Mouse (Mus musculus) midbrain, embryonic 13.5 days (tissue): Measurements from ENCODE around the gene Ints1. TPM values are rescaled to one million over a fixed set of nuclear protein-coding genes. Genes with fewer than 3 reads are reported as not detected.

Experiments used
- ATAC-seq: fragments of 200-750 bp; cut with Nextera tagmentation; 2 replicates; pipeline ENCODE4 v1.8.0; 2017; ENCODE audit warnings: mild to moderate bottlenecking, moderate TSS enrichment, moderate library complexity
- H3K27ac ChIP-seq: fragments of 300-500 bp; sonication (generic); 2 replicates; pipeline ENCODE4 v1.5.1; 2015; ENCODE audit warnings: inconsistent platforms, mild to moderate bottlenecking, moderate library complexity
- H3K27me3 ChIP-seq: fragments of 300-500 bp; sonication (generic); 2 replicates; pipeline ENCODE4 v1.6.1; 2015; ENCODE audit warnings: mild to moderate bottlenecking, inconsistent platforms
- H3K36me3 ChIP-seq: fragments of 300-500 bp; sonication (generic); 2 replicates; pipeline ENCODE4 v1.6.1; 2015; ENCODE audit warnings: mild to moderate bottlenecking, inconsistent platforms
- H3K4me1 ChIP-seq: fragments of 300-500 bp; sonication (generic); replicated peaks from 2 replicates; pipeline ENCODE4 v1.6.1; 2015; ENCODE audit warnings: inconsistent platforms
- H3K4me2 ChIP-seq: fragments of 300-500 bp; sonication (generic); replicated peaks from 2 replicates; pipeline ENCODE4 v1.6.1; 2015; ENCODE audit warnings: moderate library complexity, mild to moderate bottlenecking, inconsistent platforms
- H3K4me3 ChIP-seq: fragments of 300-500 bp; sonication (generic); replicated peaks from 2 replicates; pipeline ENCODE4 v1.5.1; 2015; ENCODE audit warnings: mild to moderate bottlenecking, inconsistent platforms
- H3K9ac ChIP-seq: fragments of 300-500 bp; sonication (generic); replicated peaks from 2 replicates; pipeline ENCODE4 v1.6.1; 2015; ENCODE audit warnings: mild to moderate bottlenecking, inconsistent platforms
- H3K9me3 ChIP-seq: fragments of 300-500 bp; sonication (generic); 2 replicates; pipeline ENCODE4 v1.6.1; 2016; ENCODE audit warnings: mild to moderate bottlenecking, inconsistent platforms
- WGBS: fragments of 180-500 bp; shearing (Covaris S2); methylation state at CpG from one replicate; pipeline ENCODE4 v1.1.7; 2015; 5-methylcytosine and 5-hydroxymethylcytosine counted together
- polyA plus RNA-seq: library from polyadenylated mRNA; unstranded; fragments of >200 nt; fragmentation: Nextera tagmentation; extraction: Ambion mirVana; gene quantifications from 2 replicates; pipeline ENCODE4 v1.2.1, GENCODE M21; 2015

The Ints1 gene
- polyA plus RNA-seq, 1 experiment from 2014 or later: 28.9 TPM

DNA sequence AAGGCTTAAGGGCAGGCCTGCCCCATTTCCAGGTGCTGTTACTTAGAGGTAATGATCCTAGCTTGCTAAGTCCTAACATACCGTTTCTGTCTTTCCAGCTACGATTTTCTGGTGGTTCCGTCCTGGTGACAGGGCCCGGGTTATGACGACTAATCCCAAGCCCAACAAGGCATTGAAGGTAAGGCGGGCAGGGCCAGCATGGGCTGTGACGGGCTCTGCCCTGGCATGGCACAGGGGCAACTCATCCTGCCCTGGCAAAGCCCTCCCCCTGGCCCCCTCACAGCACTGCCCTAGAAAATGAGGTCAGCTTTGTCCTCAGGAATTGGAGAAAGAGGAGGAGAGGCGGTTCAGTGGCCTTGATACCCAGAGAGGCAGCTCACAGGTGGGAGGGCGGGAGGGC lies 23.6 kb upstream of the Ints1 start:
- Histone ChIP-seq H3K4me1 (peaks cover 57% of the 10 kb centered on the region), H3K4me2 (peak overlapping the region; percentile 73), H3K27ac (peak overlapping the region; percentile 97), H3K4me3 (no peak overlapping the region), H3K36me3 (peaks cover 27% of the 10 kb centered on the region), H3K27me3 (peaks cover 10% of the 10 kb centered on the region; the same call in 1 of the 2 replicates), H3K9me3 (no peaks in the 10 kb centered on the region), H3K9ac (0 out of 2 replicates have a peak overlapping the region, but pooled peaks have one; percentile 19)
- 92% methylated on average over 9 of the region's 9 CpGs for whole genome bisulfite sequencing
- ATAC-seq: no peak

DNA sequence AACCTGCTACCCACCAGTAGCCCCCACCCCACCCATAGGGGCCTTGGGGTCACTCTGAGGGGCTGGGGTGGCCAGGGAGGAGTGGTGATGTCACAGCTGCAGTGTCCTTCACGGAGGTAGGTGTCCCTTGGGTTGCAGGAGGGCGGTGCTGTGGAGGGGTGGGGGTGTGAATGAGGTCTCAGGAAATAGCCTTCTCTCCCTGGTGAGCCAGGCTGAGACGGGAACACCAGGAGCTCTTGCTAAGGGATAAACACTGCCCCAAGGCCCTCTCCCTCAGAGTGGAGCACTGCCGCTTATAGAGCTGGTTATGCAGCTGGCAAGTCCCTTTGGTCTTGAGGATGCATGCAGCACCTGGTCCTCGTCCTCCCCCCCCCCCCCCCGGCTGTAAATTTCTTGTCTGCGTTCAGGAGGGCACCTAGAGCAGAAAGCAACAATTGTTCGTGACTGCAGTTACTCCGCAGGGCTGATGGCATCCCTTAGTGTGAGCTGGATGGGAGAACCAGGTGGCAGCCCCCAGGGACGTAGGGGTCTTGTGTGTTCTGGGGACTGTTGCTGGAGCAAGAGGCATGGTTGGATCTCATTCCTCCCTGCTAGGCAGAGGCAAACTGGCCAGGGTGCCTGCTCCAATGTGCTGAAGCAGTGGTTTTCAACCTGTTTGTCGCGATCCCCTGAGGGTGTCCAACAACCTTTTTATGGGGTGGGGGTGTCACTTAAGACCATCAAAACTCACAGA lies 22.9 kb upstream of the Ints1 start:
- peaks cover 51% of the 10 kb centered on the region for H3K4me1 ChIP-seq
- peak; percentile 61 for ATAC-seq
- 38% methylated on average over 11 of the region's 12 CpGs for WGBS

DNA sequence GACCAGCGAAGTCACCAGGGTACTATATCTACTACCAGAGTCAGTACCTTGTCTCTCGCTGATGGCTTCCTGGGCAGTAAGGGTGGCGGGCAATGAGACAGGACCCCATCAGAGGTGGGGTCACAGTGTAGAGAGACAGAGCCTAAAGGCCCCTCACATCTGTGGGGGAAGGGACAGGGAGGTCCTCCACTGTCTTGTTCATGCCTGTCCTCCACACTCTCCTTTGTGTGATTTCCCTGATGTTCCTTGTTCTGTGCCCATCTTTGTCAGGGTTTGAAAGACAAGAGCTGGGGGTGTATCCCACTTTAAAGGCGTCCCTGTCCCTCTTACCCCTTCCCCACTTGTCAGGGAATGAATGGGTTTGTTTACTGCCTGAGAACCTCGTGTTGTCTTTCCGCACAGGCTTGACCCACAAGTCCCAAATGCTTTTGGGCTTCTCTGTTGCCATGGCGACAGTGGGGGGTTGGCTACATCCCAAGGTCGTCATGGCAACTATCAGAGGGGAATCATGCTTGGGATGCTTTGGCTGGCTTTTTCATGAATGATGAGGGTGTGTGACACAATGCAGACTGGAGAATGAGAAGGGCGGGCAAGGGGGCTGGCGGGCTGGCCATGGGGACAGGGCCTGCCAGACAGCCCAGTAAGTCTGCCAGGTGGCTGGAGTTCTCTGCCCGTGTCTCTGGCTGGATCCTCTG lies 22.1 kb upstream of the Ints1 start:
- peak; percentile 91 for ATAC-seq
- H3K4me3 ChIP-seq: peak overlapping the region; percentile 42
- no peaks in the 10 kb centered on the region for H3K9me3 ChIP-seq
- H3K27ac ChIP-seq: peak overlapping the region; percentile 97
- peaks cover 18% of the 10 kb centered on the region for H3K27me3 ChIP-seq
- H3K36me3 ChIP-seq: peaks cover 27% of the 10 kb centered on the region
- 16% methylated on average over 11 of the region's 11 CpGs for WGBS
- H3K4me1 ChIP-seq: peaks cover 54% of the 10 kb centered on the region
- H3K9ac ChIP-seq: peak overlapping the region; percentile 67
- peak overlapping the region; percentile 73 for H3K4me2 ChIP-seq

More for the DNA sequence above, 22.9 kb upstream of the Ints1 start:
- Histone ChIP-seq H3K9ac (peak overlapping the region; percentile 67), H3K27me3 (peaks cover 11% of the 10 kb centered on the region; the same call in 1 of the 2 replicates), H3K27ac (peak overlapping the region; percentile 97), H3K36me3 (peaks cover 27% of the 10 kb centered on the region), H3K9me3 (no peaks in the 10 kb centered on the region), H3K4me3 (peak overlapping the region; percentile 42), H3K4me2 (peak overlapping the region; percentile 73)

DNA sequence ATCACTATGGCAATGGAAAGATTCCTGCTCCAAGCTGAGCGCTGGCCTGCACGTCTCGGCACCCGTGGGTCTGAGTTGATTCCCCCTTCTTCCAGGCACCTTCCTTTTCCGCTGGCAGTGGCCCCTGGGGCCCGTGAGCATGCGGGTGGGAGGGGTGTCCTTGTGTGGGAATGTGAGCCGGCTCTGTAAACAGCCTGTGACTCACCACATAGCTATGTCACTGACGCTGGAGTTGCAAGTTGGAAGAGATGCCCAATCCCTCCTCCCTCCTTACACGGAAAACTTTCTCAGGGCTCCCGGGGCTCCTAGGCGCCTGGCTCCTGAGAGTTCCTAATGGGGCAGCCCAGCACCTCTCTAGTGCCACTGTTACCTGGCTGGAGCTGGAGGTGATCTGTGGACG lies 21.4 kb upstream of the Ints1 start:
- 24% methylated on average over 13 of the region's 13 CpGs for WGBS

DNA sequence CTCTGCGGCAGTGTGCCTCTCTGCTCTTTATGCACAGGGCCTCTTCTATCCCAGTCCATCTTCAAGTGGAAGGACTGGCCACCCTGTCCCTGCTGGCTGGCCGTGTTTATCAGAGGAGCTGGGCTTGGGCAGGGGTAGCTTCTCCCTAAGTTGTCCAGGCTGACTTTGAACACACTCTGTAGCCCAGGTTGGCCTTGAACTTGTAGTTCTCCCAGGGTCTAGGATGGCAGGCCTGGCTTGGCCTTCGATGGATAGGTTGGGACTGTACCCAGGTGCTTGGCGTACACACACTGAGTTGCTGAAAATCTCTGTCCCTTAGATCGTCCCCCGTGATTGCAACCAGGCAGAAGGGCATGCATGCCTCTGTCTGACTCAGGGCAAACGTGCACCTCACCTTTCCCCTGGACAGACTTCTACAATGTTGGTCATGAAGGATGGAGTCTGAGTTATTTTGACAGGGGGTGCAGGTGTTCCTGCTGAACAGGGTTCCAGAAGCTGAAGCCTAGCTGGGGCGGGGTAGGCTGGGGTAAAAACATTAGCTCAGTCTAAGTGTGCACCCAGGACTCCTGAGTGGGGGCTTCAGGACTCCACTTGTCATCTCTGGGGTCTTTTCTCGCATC lies 20.6 kb upstream of the Ints1 start:
- WGBS: 80% methylated on average over 9 of the region's 9 CpGs
- H3K27ac ChIP-seq: 0 out of 2 replicates have a peak overlapping the region, but pooled peaks have one; percentile 97
- no peak overlapping the region for H3K4me3 ChIP-seq
- no peak overlapping the region for H3K9ac ChIP-seq
- no peak for ATAC-seq
- H3K4me2 ChIP-seq: no peak overlapping the region; the same call in 1 of the 2 replicates
- H3K27me3 ChIP-seq: peaks cover 21% of the 10 kb centered on the region
- peaks cover 18% of the 10 kb centered on the region for H3K36me3 ChIP-seq
- no peaks in the 10 kb centered on the region for H3K9me3 ChIP-seq
- H3K4me1 ChIP-seq: peaks cover 66% of the 10 kb centered on the region

More for the DNA sequence above, 21.4 kb upstream of the Ints1 start:
- no peaks in the 10 kb centered on the region for H3K9me3 ChIP-seq
- peak overlapping the region; percentile 73 for H3K4me2 ChIP-seq
- peak overlapping the region; percentile 4; the same call in 1 of the 2 replicates for H3K4me3 ChIP-seq
- peaks cover 21% of the 10 kb centered on the region for H3K27me3 ChIP-seq
- peaks cover 24% of the 10 kb centered on the region for H3K36me3 ChIP-seq
- peak overlapping the region; percentile 51; the same call in 1 of the 2 replicates for H3K9ac ChIP-seq
- peak overlapping the region; percentile 97 for H3K27ac ChIP-seq
- H3K4me1 ChIP-seq: peaks cover 61% of the 10 kb centered on the region
- peak; percentile 21 for ATAC-seq

DNA sequence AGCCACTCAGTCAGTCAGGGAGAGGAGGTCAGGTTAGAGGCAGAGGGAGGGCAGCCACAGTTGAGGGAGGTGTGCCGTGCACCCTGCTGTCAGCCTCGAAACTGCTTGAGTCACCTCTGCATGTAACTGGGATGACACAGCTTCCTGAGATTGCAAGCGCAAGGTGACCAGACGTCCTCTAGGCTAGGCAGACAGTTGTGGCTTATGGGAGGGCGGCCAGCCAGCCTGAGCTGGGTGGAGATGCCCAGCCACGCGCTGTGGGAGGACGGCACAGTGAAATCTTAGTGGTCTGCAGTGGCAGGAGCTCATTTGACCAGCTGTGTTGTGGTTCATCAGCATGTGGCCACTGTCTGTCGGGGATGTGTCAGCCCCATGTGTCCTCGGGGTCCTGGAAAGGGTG lies 19.5 kb upstream of the Ints1 start:
- Histone ChIP-seq H3K36me3 (peaks cover 6% of the 10 kb centered on the region), H3K9me3 (no peaks in the 10 kb centered on the region), H3K27ac (no peak overlapping the region), H3K27me3 (peaks cover 21% of the 10 kb centered on the region), H3K4me1 (peaks cover 68% of the 10 kb centered on the region), H3K9ac (0 out of 2 replicates have a peak overlapping the region, but pooled peaks have one; percentile 39), H3K4me3 (no peak overlapping the region), H3K4me2 (no peak overlapping the region)
- 72% methylated on average over 10 of the region's 10 CpGs for WGBS
- no peak for ATAC-seq

DNA sequence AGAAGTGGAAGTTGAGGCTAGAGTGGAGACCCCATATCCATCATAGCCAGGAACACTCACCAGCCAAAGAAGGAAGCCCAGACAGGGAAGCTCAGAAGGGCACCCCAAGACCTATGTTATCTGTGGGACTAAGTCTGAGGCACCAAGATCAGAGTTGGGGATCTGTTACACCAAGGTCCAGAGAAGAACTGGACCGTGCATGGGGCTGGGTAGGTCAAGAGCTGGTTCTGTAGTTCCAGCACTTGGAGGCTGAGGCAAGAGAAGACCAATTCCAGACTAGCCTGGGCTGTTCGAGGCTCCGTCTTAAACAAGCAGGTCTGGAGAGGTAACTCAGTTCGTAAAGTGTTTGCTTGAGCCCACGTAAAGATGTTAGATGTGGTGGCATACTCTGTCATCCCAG lies 18.7 kb upstream of the Ints1 start:
- H3K27ac ChIP-seq: no peak overlapping the region
- H3K4me1 ChIP-seq: peaks cover 62% of the 10 kb centered on the region
- peaks cover 25% of the 10 kb centered on the region for H3K27me3 ChIP-seq
- H3K9ac ChIP-seq: no peak overlapping the region
- 92% methylated on average over 5 of the region's 5 CpGs for WGBS
- H3K9me3 ChIP-seq: no peaks in the 10 kb centered on the region
- no peaks in the 10 kb centered on the region for H3K36me3 ChIP-seq
- H3K4me2 ChIP-seq: no peak overlapping the region
- no peak for ATAC-seq
- no peak overlapping the region for H3K4me3 ChIP-seq

DNA sequence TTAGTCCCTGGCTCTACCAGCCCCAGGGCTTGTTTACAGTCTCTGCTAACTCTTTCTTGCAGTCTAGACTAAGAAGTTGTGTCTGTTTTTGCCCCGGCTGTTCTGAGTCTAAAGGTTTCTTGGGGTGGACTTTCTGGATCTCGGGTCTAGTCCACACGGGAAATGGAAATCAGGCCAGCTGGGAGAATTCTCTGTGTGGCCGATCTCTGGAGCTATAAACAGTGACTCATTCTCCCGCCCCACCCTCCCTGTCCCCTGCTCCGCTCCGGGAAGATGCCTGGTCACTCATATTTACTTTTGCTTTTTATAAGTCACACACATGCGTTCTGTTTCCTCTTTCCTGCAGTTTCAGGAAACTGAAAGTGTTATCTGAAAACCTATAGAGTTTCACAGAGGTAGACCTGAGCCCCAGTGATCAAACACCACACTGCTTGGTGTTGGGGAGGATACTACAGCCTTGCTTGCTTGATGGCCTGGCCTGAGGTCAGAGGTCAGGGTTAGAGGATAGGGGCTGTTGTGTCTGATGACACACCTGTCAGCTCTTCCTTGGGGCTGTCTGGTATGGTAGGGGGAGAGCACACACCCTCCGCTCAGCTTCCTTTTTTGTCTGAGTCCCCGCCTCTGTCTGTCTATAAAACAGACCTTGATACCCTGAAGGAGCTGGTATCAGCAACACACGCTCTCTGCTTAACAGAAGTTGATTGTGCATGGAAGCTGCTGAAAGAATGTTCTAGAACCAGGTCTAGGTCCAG lies 18.0 kb upstream of the Ints1 start:
- H3K36me3 ChIP-seq: no peaks in the 10 kb centered on the region
- H3K27me3 ChIP-seq: peaks cover 25% of the 10 kb centered on the region
- no peak overlapping the region for H3K27ac ChIP-seq
- H3K9me3 ChIP-seq: no peaks in the 10 kb centered on the region
- 0 out of 2 replicates have a peak overlapping the region, but pooled peaks have one; percentile 6 for H3K9ac ChIP-seq
- H3K4me1 ChIP-seq: peaks cover 56% of the 10 kb centered on the region
- ATAC-seq: no peak
- H3K4me3 ChIP-seq: no peak overlapping the region
- 74% methylated on average over 11 of the region's 11 CpGs for WGBS
- peak overlapping the region; percentile 5; the same call in 1 of the 2 replicates for H3K4me2 ChIP-seq

DNA sequence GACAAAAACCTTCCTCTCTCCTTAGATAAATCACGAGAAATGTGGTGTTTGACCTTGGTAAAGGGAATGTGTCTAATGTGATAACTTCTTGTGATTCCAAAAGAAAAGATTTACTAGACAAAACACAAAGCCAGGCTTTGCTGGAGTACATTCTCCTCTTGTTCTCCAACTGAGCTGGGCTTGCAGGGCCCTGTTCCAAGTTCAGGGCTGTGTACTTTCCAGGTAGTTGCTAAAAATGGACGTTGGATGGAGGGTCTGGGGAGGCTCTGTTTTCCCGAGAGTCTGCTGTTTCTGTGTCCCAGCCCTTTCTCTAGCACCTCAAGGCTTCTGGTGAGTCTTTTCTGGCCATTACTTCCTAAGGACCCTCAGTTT lies 17.5 kb upstream of the Ints1 start:
- Histone ChIP-seq H3K4me3 (no peak overlapping the region), H3K4me1 (peaks cover 50% of the 10 kb centered on the region)

DNA sequence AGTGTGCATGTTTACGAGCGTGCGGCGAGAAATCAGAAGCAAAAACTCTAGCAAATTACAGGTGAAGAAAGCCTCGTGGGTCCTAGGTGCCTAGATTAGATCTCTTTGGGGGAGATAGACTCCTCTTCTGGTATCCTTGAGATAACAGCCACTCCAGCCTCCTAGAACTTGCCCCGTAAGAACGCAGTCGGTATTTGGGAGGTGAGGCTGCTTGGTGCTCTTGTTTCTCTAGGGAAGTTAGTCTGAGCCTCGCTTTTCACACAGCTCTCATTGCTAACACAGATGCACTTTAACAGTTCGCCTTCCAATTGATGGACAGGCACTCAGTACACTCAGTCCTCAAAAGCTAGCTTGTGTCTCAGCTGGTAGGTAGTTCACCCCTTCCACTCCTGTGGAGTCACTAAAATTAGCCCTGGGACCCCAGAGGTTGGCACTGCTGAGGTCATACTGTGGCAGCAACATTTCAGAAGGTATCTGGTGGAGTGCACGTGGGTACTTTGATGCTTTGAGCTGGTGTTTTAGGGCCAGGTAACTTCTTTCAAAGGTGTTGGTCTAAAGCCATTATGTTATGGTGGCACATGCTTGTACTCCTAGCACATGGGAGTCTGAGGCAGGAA lies 16.8 kb upstream of the Ints1 start:
- Histone ChIP-seq H3K4me3 (peak overlapping the region; percentile 70), H3K9ac (peak overlapping the region; percentile 74), H3K27me3 (peaks cover 25% of the 10 kb centered on the region), H3K27ac (no peak overlapping the region), H3K4me2 (peak overlapping the region; percentile 99), H3K9me3 (no peaks in the 10 kb centered on the region), H3K36me3 (no peaks in the 10 kb centered on the region), H3K4me1 (peaks cover 44% of the 10 kb centered on the region)
- WGBS: 23% methylated on average over 11 of the region's 11 CpGs
- ATAC-seq: no peak

More for the DNA sequence above, 17.5 kb upstream of the Ints1 start:
- H3K27ac ChIP-seq: no peak overlapping the region
- H3K4me2 ChIP-seq: no peak overlapping the region; the same call in 1 of the 2 replicates
- 0 out of 2 replicates have a peak overlapping the region, but pooled peaks have one; percentile 6 for H3K9ac ChIP-seq
- peaks cover 25% of the 10 kb centered on the region for H3K27me3 ChIP-seq
- WGBS: 64% methylated on average over 3 of the region's 3 CpGs
- H3K9me3 ChIP-seq: no peaks in the 10 kb centered on the region
- no peak for ATAC-seq
- H3K36me3 ChIP-seq: no peaks in the 10 kb centered on the region
